Mouse (Mus musculus) lung, adult 2 months (tissue): ENCODE data around the gene Ccp110.

Experiments used
- CTCF ChIP-seq: fragments of 200-500 bp; IDR thresholded peaks from 2 replicates; pipeline ENCODE4 v1.5.1; 2011; ENCODE audit warnings: mild to moderate bottlenecking, low read length, control low read depth; ENCODE audit not compliant: insufficient read depth
- POLR2A ChIP-seq: fragments of 200-500 bp; IDR thresholded peaks from 2 replicates; pipeline ENCODE4 v1.6.1; 2011; ENCODE audit warnings: low read depth, mild to moderate bottlenecking, control low read depth, low read length, borderline replicate concordance; ENCODE audit errors: extremely low read depth

DNA sequence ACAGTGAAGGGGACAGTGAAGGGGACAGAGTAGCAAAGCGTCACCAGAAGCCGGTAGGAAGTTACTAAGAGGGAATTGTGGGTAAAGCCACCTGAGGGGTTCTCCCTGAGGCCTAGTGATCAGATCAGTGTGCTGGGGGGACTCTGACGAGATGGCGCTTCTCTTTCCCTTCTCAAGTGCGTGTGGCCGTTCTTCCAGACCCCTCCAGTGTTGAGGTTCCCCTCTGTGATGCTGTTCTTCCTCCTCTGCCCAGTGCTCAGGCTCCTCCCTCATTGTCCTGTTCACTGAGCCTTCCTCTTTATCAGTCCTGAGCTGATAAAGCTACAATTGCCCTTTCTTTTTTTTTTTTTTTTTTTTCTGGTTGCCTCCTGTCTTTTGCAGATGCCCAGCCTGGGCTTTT is 29.9 kb downstream of the Ccp110 start:
- TF ChIP-seq CTCF (no peak), POLR2A (no peak)
